Mouse (Mus musculus) heart, embryonic 14.5 days (tissue): ENCODE measurements around the gene Nudt2. TPM values are rescaled to one million over a fixed set of nuclear protein-coding genes. Genes with fewer than 3 reads are reported as not detected.

ENCODE experiments used
- polyA plus RNA-seq: library from polyadenylated mRNA; unstranded; fragments of >200 nt; fragmentation: Nextera tagmentation; extraction: Ambion mirVana; gene quantifications from 2 replicates; pipeline ENCODE4 v1.2.1, GENCODE M21; 2014

Nudt2 gene
- polyA plus RNA-seq, 1 experiment from 2014 or later: 43.9 TPM

Other genes with a start within 250 kb of the Nudt2 start
- 41.6 and 45.4 TPM in 2 replicates for gene Ubap2, start 190.0 kb upstream of the Nudt2 start, polyA plus RNA-seq
- 33.2 and 34.2 TPM in 2 replicates for gene Dcaf12, start 150.3 kb upstream of the Nudt2 start, polyA plus RNA-seq
- gene Ubap1, start 116.2 kb upstream of the Nudt2 start, polyA plus RNA-seq: 48.5 and 52.9 TPM in 2 replicates
- 2.2 and 4.3 TPM in 2 replicates for gene Kif24, start 264 bp upstream of the Nudt2 start, polyA plus RNA-seq
- 2.8 TPM in 2 replicates for gene AI464131, start 37.9 kb downstream of the Nudt2 start, polyA plus RNA-seq
- gene 1110017D15Rik, start 52.2 kb downstream of the Nudt2 start, polyA plus RNA-seq: 0.30 TPM in 1 of 2 replicates, not detected in the other
- gene Fam219a, start 104.4 kb downstream of the Nudt2 start, polyA plus RNA-seq: 2.9 TPM in 2 replicates
- gene Dnaic1, start 104.6 kb downstream of the Nudt2 start, polyA plus RNA-seq: 1.6 and 1.8 TPM in 2 replicates
- gene Enho, start 175.2 kb downstream of the Nudt2 start, polyA plus RNA-seq: 3.9 and 6.3 TPM in 2 replicates
- gene Cntfr, start 231.9 kb downstream of the Nudt2 start, polyA plus RNA-seq: 1.2 and 2.8 TPM in 2 replicates
- gene Il11ra1, start 234.8 kb downstream of the Nudt2 start, polyA plus RNA-seq: 120 and 136 TPM in 2 replicates
- 47.1 and 48.6 TPM in 2 replicates for gene Rpp25l, start 248.4 kb downstream of the Nudt2 start, polyA plus RNA-seq